Mouse (Mus musculus) bone marrow macrophage, adult 2 months (primary cell): Measurements from ENCODE around the gene 4930535I16Rik.

ENCODE experiments used
- CTCF ChIP-seq: IDR thresholded peaks from 2 replicates; pipeline ENCODE4 v1.5.1; 2012; ENCODE audit warnings: low read depth, mild to moderate bottlenecking, low read length, moderate library complexity
- POLR2A ChIP-seq: IDR thresholded peaks from 2 replicates; pipeline ENCODE4 v1.6.1; 2012; ENCODE audit warnings: mild to moderate bottlenecking, low read depth, low read length, borderline replicate concordance

DNA sequence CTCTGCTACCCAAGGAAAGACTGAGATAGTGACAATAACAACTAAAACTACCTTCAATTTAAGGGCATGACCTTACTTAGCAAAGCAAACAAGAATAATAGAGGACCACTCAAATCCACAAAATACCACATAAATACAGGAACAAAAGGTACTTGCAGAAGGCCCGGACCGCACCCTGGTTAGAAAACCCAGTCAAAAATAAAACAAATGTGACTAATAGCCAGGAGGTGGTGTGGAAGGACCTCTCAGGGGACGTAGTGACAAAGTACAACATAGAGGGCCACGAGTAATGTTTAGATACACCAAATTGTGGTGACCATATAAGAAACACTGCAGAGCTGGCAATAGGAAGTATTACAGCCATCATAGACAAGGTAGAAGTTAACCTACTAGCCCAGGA lies 23.5 kb downstream of the 4930535I16Rik start:
- TF ChIP-seq CTCF (no peak), POLR2A (no peak)
